Mouse (Mus musculus): Measurements from ENCODE around the gene D130052B06Rik. TPM values are rescaled to one million over a fixed set of nuclear protein-coding genes. Genes with fewer than 3 reads are reported as not detected.

The D130052B06Rik gene
- polyA plus RNA-seq, 1 experiment from 2014 or later: not detected

DNA sequence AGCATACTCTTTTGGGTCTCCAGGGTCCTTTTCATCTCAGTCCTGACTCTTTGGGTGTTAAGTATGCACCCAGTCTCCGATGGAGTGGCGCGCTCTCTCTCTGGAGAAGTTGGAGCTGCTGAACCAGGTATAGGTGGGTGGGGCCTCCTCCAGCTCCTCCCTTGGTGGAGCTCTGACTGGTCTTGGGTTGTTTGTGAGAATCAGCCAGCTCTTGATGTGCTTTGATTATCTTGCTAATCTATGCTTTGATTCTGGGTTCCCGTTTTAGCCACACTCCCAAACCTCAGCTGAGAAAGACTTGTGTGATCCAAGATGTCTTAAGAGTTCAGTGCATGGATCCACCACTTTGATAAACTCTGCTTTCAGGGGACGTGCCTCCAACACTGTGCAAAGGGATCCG lies 20.2 kb upstream of the D130052B06Rik start, which contains the start of gene Gabrp:
Gabrp (minus strand) TSS at position 101 of the 400 bp plus-strand sequence.
- ATAC-seq (no peak), DNase-seq (ENCODE audit: low spot score) (no peak)
- H3K27ac ChIP-seq (ENCODE audit: low read length): no peak within 1 kb of the TSS
- H3K4me1 ChIP-seq (ENCODE audit: insufficient read depth, low read depth, low read length): no peaks in the 10 kb centered on the region
- no peak within 1 kb of the TSS for H3K4me2 ChIP-seq (replicated peaks; ENCODE audit: low read depth, low read length)
- H3K4me3 ChIP-seq (ENCODE audit: low read depth, low read length): no peak within 1 kb of the TSS
- no peaks in the 10 kb centered on the region for H3K36me3 ChIP-seq (ENCODE audit: insufficient read depth, low read length)
- no peaks in the 10 kb centered on the region for H3K9me3 ChIP-seq (ENCODE audit: low read length)
- no peaks in the 10 kb centered on the region for H3K27me3 ChIP-seq (replicated peaks; ENCODE audit: insufficient read depth, low read length)
- H3K9ac ChIP-seq (replicated peaks; ENCODE audit: low read depth): no peak within 1 kb of the TSS
- TF ChIP-seq CTCF (IDR thresholded peaks at IDR 0.05): no peak
- TF ChIP-seq EP300 (IDR thresholded peaks at IDR 0.05): no peak
- WGBS: 41% methylated on average over 6 of the region's 6 CpGs

DNA sequence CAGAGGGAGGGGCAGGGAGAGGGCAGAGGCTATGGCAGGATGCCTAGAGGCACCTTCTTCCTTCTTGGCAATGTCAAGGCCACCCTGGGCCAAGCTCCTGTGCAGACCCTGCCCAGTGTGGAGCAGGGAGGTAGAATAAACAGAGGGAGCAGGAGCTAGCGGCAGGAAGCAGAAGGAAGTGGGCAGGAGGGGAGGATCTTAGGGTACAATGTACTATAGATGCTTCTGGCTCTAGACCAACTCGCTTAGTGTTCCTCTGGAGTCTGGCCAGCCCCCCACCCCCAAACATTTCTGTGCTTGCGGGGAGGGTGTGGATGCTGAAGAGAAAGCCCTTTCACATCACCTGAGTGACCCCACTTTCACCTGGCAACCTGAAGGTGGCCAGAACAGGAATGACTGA lies 19.5 kb upstream of the D130052B06Rik start:
- WGBS: 11% methylated on average over 3 of the region's 3 CpGs
- Histone ChIP-seq H3K27me3 (replicated peaks; ENCODE audit: insufficient read depth, low read length) (no peaks in the 10 kb centered on the region), H3K9ac (replicated peaks; ENCODE audit: low read depth) (no peak overlapping the region), H3K9me3 (ENCODE audit: low read length) (no peaks in the 10 kb centered on the region), H3K4me2 (replicated peaks; ENCODE audit: low read depth, low read length) (no peak overlapping the region), H3K4me1 (ENCODE audit: insufficient read depth, low read depth, low read length) (no peaks in the 10 kb centered on the region), H3K27ac (ENCODE audit: low read length) (no peak overlapping the region), H3K36me3 (ENCODE audit: insufficient read depth, low read length) (no peaks in the 10 kb centered on the region), H3K4me3 (ENCODE audit: low read depth, low read length) (no peak overlapping the region)
- TF ChIP-seq EP300 (IDR thresholded peaks at IDR 0.05) (no peak), CTCF (IDR thresholded peaks at IDR 0.05) (no peak)
- DNase-seq (ENCODE audit: low spot score) (peak; percentile 31), ATAC-seq (peak; percentile 57)

DNA sequence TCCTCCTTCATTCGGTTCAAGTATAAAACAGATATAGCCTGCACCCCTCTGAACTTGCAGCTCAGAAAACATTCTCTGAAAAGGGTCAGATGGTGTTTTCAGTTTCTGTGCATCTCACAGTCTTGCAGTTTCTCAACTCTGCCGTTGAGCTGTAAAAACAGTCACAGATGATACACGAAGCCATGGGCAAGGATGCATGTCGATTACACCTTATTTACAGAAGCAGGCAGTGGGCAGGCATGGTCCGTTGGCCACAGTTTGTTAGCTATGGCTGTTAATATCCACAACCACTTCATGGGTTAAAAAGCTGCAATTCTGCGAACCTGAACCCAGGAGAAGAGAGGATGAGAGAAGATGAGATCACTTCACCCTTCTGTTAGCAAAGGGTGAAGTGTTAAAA lies 12.5 kb upstream of the D130052B06Rik start:
- no peak overlapping the region for H3K4me2 ChIP-seq (replicated peaks; ENCODE audit: low read depth, low read length)
- no peak for DNase-seq (ENCODE audit: low spot score)
- no peak overlapping the region for H3K9ac ChIP-seq (replicated peaks; ENCODE audit: low read depth)
- H3K27ac ChIP-seq (ENCODE audit: low read length): no peak overlapping the region
- 70% methylated on average over 6 of the region's 6 CpGs for WGBS
- H3K36me3 ChIP-seq (ENCODE audit: insufficient read depth, low read length): no peaks in the 10 kb centered on the region
- no peak overlapping the region for H3K4me3 ChIP-seq (ENCODE audit: low read depth, low read length)
- no peak for ATAC-seq
- TF ChIP-seq EP300 (IDR thresholded peaks at IDR 0.05): no peak
- no peak for TF ChIP-seq CTCF (IDR thresholded peaks at IDR 0.05)
- H3K27me3 ChIP-seq (replicated peaks; ENCODE audit: insufficient read depth, low read length): no peaks in the 10 kb centered on the region
- no peaks in the 10 kb centered on the region for H3K4me1 ChIP-seq (ENCODE audit: insufficient read depth, low read depth, low read length)
- H3K9me3 ChIP-seq (ENCODE audit: low read length): no peaks in the 10 kb centered on the region

DNA sequence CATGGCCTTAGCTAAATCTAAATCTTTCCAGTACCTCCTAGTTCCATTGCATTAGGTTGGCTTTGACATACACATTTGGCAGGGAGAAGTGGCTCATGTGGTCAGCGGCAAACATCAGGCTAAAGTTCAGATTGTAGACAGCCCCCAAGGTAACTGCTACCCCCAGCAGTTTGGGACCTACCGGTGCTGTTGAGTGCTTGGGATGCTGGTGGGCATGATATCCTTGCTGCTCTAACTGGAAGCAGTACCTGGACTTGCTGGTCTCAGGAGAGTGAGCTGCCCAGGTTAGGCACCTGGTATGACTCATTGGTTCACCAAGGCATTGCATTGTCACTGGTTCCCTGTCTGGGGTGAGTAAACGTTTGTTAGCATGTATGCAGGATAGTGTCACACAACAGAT lies 8.3 kb upstream of the D130052B06Rik start:
- no peaks in the 10 kb centered on the region for H3K36me3 ChIP-seq (ENCODE audit: insufficient read depth, low read length)
- no peak for ATAC-seq
- no peak for DNase-seq (ENCODE audit: low spot score)
- H3K27ac ChIP-seq (ENCODE audit: low read length): no peak overlapping the region
- H3K4me1 ChIP-seq (ENCODE audit: insufficient read depth, low read depth, low read length): no peaks in the 10 kb centered on the region
- H3K9ac ChIP-seq (replicated peaks; ENCODE audit: low read depth): no peak overlapping the region
- H3K4me2 ChIP-seq (replicated peaks; ENCODE audit: low read depth, low read length): no peak overlapping the region
- H3K4me3 ChIP-seq (ENCODE audit: low read depth, low read length): no peak overlapping the region
- H3K9me3 ChIP-seq (ENCODE audit: low read length): no peaks in the 10 kb centered on the region
- 80% methylated on average over 3 of the region's 3 CpGs for WGBS
- no peak for TF ChIP-seq CTCF (IDR thresholded peaks at IDR 0.05)
- no peak for TF ChIP-seq EP300 (IDR thresholded peaks at IDR 0.05)
- no peaks in the 10 kb centered on the region for H3K27me3 ChIP-seq (replicated peaks; ENCODE audit: insufficient read depth, low read length)

DNA sequence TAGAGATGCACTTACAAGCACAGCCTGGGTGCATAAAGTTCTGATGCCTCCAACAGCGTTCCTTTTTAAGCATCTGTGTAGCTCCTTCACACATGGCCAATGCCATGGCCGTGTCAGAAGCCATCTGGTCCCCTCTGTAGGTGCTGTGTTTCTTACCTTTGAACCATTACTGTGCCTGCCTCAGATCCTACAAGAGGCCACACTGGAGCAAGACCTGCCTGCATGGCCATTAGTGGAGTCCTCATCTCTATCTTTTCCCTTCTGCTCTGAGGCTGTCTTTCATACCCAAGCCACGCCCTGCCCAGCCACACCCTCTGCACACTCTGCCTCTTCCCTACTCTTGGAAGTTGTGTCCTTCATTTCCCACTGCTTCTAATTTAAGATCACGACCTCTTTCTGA lies 6.3 kb upstream of the D130052B06Rik start:
- Histone ChIP-seq H3K4me2 (replicated peaks; ENCODE audit: low read depth, low read length) (no peak overlapping the region), H3K27me3 (replicated peaks; ENCODE audit: insufficient read depth, low read length) (no peaks in the 10 kb centered on the region), H3K9me3 (ENCODE audit: low read length) (no peaks in the 10 kb centered on the region), H3K4me3 (ENCODE audit: low read depth, low read length) (no peak overlapping the region), H3K9ac (replicated peaks; ENCODE audit: low read depth) (no peak overlapping the region), H3K27ac (ENCODE audit: low read length) (no peak overlapping the region), H3K36me3 (ENCODE audit: insufficient read depth, low read length) (no peaks in the 10 kb centered on the region), H3K4me1 (ENCODE audit: insufficient read depth, low read depth, low read length) (no peaks in the 10 kb centered on the region)
- TF ChIP-seq EP300 (IDR thresholded peaks at IDR 0.05): no peak
- no peak for TF ChIP-seq CTCF (IDR thresholded peaks at IDR 0.05)
- 66% methylated on average over 4 of the region's 4 CpGs for WGBS
- ATAC-seq (no peak), DNase-seq (ENCODE audit: low spot score) (no peak)

DNA sequence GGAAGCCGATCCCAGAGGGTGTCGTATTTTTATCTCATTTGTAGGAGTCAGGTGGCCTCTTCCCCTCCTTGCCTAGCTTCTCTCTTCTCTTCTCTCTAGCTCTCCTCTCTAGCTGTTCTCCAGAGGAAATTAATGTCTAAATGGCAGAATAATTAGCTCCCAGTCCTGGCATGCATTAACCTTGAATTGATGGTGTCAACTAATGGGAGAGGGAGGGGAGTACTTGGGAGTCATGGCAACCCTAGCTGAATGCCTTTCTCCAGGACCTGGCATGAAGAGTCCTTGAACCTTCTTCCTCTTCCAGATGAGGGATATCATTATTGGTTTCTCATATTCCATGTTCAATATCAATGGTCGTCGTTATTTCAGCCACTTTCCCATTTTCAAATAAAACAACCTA lies 2.4 kb upstream of the D130052B06Rik start:
- H3K4me3 ChIP-seq (ENCODE audit: low read depth, low read length): no peak overlapping the region

DNA sequence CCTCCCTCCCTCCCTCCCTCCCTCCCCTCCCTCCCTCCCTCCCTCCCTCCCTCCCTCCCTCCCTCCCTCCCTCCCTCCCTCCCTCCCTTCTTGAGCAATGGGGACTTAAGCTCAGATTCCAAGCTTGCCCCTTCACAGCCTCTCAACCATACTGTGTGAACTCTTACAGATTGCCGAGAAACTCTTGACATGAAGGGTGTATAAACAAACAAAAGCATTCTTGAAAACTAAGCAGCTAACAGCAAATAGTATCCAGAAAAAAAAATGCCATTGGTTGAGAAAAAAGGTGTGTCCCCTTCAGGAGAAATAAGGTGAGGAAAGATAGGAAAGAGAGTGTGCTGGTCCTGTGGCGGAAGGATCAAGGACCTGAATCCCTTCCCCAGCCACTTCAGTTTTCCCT lies 4.1 kb downstream of the D130052B06Rik start:
- Histone ChIP-seq H3K36me3 (ENCODE audit: insufficient read depth, low read length) (no peaks in the 10 kb centered on the region), H3K27me3 (replicated peaks; ENCODE audit: insufficient read depth, low read length) (no peaks in the 10 kb centered on the region), H3K4me1 (ENCODE audit: insufficient read depth, low read depth, low read length) (no peaks in the 10 kb centered on the region), H3K9me3 (ENCODE audit: low read length) (no peaks in the 10 kb centered on the region), H3K4me2 (replicated peaks; ENCODE audit: low read depth, low read length) (no peak overlapping the region), H3K4me3 (ENCODE audit: low read depth, low read length) (no peak overlapping the region), H3K27ac (ENCODE audit: low read length) (peak overlapping the region; percentile 43), H3K9ac (replicated peaks; ENCODE audit: low read depth) (no peak overlapping the region)
- DNase-seq (ENCODE audit: low spot score) (peak; percentile 93), ATAC-seq (peak; percentile 96)
- WGBS: 27% methylated on average over 2 of the region's 2 CpGs
- TF ChIP-seq EP300 (IDR thresholded peaks at IDR 0.05) (peak; percentile 92), CTCF (IDR thresholded peaks at IDR 0.05) (no peak)

More for the DNA sequence above, 2.4 kb upstream of the D130052B06Rik start:
- WGBS: 72% methylated on average over 4 of the region's 4 CpGs
- H3K27ac ChIP-seq (ENCODE audit: low read length): no peak overlapping the region
- H3K9me3 ChIP-seq (ENCODE audit: low read length): no peaks in the 10 kb centered on the region
- no peaks in the 10 kb centered on the region for H3K4me1 ChIP-seq (ENCODE audit: insufficient read depth, low read depth, low read length)
- H3K36me3 ChIP-seq (ENCODE audit: insufficient read depth, low read length): no peaks in the 10 kb centered on the region
- no peak for TF ChIP-seq CTCF (IDR thresholded peaks at IDR 0.05)
- TF ChIP-seq EP300 (IDR thresholded peaks at IDR 0.05): no peak
- H3K4me2 ChIP-seq (replicated peaks; ENCODE audit: low read depth, low read length): no peak overlapping the region
- ATAC-seq (no peak), DNase-seq (ENCODE audit: low spot score) (no peak)
- no peak overlapping the region for H3K9ac ChIP-seq (replicated peaks; ENCODE audit: low read depth)
- no peaks in the 10 kb centered on the region for H3K27me3 ChIP-seq (replicated peaks; ENCODE audit: insufficient read depth, low read length)

All from lung, postnatal 0 days (tissue).